In genomic region chr5:14885291-14885690, GRCm38 (mm10) we compare ENCODE assay signal across 30 mouse cellular contexts. TPM values are rescaled to one million over a fixed set of nuclear protein-coding genes. Genes with fewer than 3 reads are reported as not detected.
"Had no signal": no experiment of that assay in that cellular context is flagged by ENCODE, and none has a peak within 500 bp of the region (broad histone marks: within the 10 kb centered on the region; RNA-seq: fewer than 3 reads in every experiment).

No protein-coding gene starts in this region.

RNA-seq across cellular contexts. Expression of gene Gm9758, which starts 29.4 kb away (rescaled TPM):
- total RNA-seq: forebrain, postnatal 0 days; gastrocnemius, adult 18-20 months; gastrocnemius, adult 8-10 months; gastrocnemius, postnatal 14 days; gastrocnemius, postnatal 36 days; heart, adult 2 months; heart, postnatal 25 days; heart, postnatal 4 days; layer of hippocampus, adult 2 months; layer of hippocampus, postnatal 10 days; layer of hippocampus, postnatal 25 days; left cerebral cortex, adult 2 months; left cerebral cortex, postnatal 14 days; left cerebral cortex, postnatal 36 days had no signal
- polyA plus RNA-seq: forebrain, embryonic 15.5 days; forebrain, postnatal 0 days; gonadal fat pad, adult 2 months; heart, adult 2 months; heart, embryonic 11.5 days; heart, embryonic 14.5 days; hindbrain, embryonic 10.5 days; hindbrain, embryonic 12.5 days; hindbrain, embryonic 14.5 days; hindbrain, embryonic 16.5 days; inflammation-experienced regulatory T-cells, adult 6 months; intestine, embryonic 15.5 days; intestine, postnatal 0 days; kidney, embryonic 14.5 days; kidney, embryonic 16.5 days; limb, embryonic 10.5 days; limb, embryonic 12.5 days; limb, embryonic 14.5 days had no signal

RNA-seq across cellular contexts. Expression of gene Speer4e, which starts 52.9 kb away (rescaled TPM):
- total RNA-seq: forebrain, postnatal 0 days; gastrocnemius, adult 18-20 months; gastrocnemius, adult 8-10 months; gastrocnemius, postnatal 14 days; gastrocnemius, postnatal 36 days; heart, adult 2 months; heart, postnatal 25 days; heart, postnatal 4 days; layer of hippocampus, adult 2 months; layer of hippocampus, postnatal 10 days; layer of hippocampus, postnatal 25 days; left cerebral cortex, adult 2 months; left cerebral cortex, postnatal 14 days; left cerebral cortex, postnatal 36 days had no signal
- polyA plus RNA-seq: forebrain, embryonic 15.5 days; forebrain, postnatal 0 days; gonadal fat pad, adult 2 months; heart, adult 2 months; heart, embryonic 11.5 days; hindbrain, embryonic 10.5 days; hindbrain, embryonic 12.5 days; hindbrain, embryonic 14.5 days; hindbrain, embryonic 16.5 days; inflammation-experienced regulatory T-cells, adult 6 months; intestine, embryonic 15.5 days; intestine, postnatal 0 days; kidney, embryonic 14.5 days; kidney, embryonic 16.5 days; limb, embryonic 10.5 days; limb, embryonic 12.5 days; limb, embryonic 14.5 days had no signal
